Mouse (Mus musculus) left cerebral cortex, postnatal 36 days (tissue): ENCODE measurements around the gene Eda. TPM values are rescaled to one million over a fixed set of nuclear protein-coding genes. Genes with fewer than 3 reads are reported as not detected.
A peak's percentile ranks its signal among the peaks of the same experiment; 100 is the strongest.

ENCODE experiments used
- DNase-seq, 2 experiments: peaks; one replicate each; pipeline ENCODE4 v3.0.0; 2021 to 2022; ENCODE audit warnings: low spot score in 2 of 2, mixed read lengths in 1 of 2
- intact Hi-C: fragments of 180-260 bp; cut with DNase I; formaldehyde crosslinking; loops from one replicate; pipeline ENCODE4 v1.15.1; 2025
- total RNA-seq, 2 experiments: library from RNA; stranded (reverse); gene quantifications; 2 replicates each; pipeline ENCODE4 v1.2.3; 2021

The Eda gene
- total RNA-seq = 1 to 10 TPM; 4.3 to 6.2 TPM

GRCm38 (mm10) chrX:99975250-99975984 lies at the start of gene Eda:
Gene Eda, plus strand, starts transcription at chrX:99975606.
- intact Hi-C loops = loop anchor here (5.0 to 10.0 kb wide), 3 partner anchors 128 to 509 kb away; partner anchors contain the start of gene Tmem28
- peak; percentile 65 for DNase-seq

- intact Hi-C loops = no loop called here
- no peak for DNase-seq
Observed at GRCm38 (mm10) chrX:99961002-99961401, 14.4 kb upstream of the Eda start.

- no peak for DNase-seq
- intact Hi-C loops = loop anchor here (10.0 kb wide), 1 partner anchor 515 kb away; no protein-coding TSS in a partner anchor
Observed at GRCm38 (mm10) chrX:99970111-99970510, 5.3 kb upstream of the Eda start.

GRCm38 (mm10) chrX:99974381-99974780 lies 1.0 kb upstream of the Eda start:
- intact Hi-C loops = loop anchor here (10.0 kb wide), 1 partner anchor 510 kb away; no protein-coding TSS in a partner anchor

GRCm38 (mm10) chrX:99974803-99975202 lies 603 bp upstream of the Eda start:
- intact Hi-C loops = loop anchor here (5.0 to 10.0 kb wide), 3 partner anchors 128 to 510 kb away; partner anchors contain the start of gene Tmem28

More at GRCm38 (mm10) chrX:99974381-99974780, 1.0 kb upstream of the Eda start:
- DNase-seq = no peak

GRCm38 (mm10) chrX:99975985-99976924 lies 849 bp downstream of the Eda start:
- intact Hi-C loops = loop anchor here (5.0 to 10.0 kb wide), 3 partner anchors 129 to 509 kb away; partner anchors contain the start of gene Tmem28
- DNase-seq = peak; percentile 4 to 7

More at GRCm38 (mm10) chrX:99974803-99975202, 603 bp upstream of the Eda start:
- no peak for DNase-seq

GRCm38 (mm10) chrX:99978354-99978753 lies 2.9 kb downstream of the Eda start:
- intact Hi-C loops = loop anchor here (5.0 to 10.0 kb wide), 3 partner anchors 131 to 506 kb away; partner anchors contain the start of gene Tmem28
- no peak for DNase-seq

- intact Hi-C loops = no loop called here
Observed at GRCm38 (mm10) chrX:99993434-99993833, 18.0 kb downstream of the Eda start.

GRCm38 (mm10) chrX:99999342-99999741 lies 23.9 kb downstream of the Eda start:
- no peak for DNase-seq
- intact Hi-C loops = no loop called here

More at GRCm38 (mm10) chrX:99993434-99993833, 18.0 kb downstream of the Eda start:
- no peak for DNase-seq

GRCm38 (mm10) chrX:100118362-100118761 lies 143.0 kb downstream of the Eda start:
- intact Hi-C loops = no loop called here
- DNase-seq = no peak

- intact Hi-C loops = no loop called here
- no peak for DNase-seq
Observed at GRCm38 (mm10) chrX:100195286-100195685, 219.9 kb downstream of the Eda start.

- no peak for DNase-seq
- intact Hi-C loops = no loop called here
Observed at GRCm38 (mm10) chrX:100313652-100314051, 338.2 kb downstream of the Eda start.

GRCm38 (mm10) chrX:100314172-100314902 lies 338.9 kb downstream of the Eda start:
- intact Hi-C loops = no loop called here
- no peak for DNase-seq

- no peak for DNase-seq
- intact Hi-C loops = no loop called here
Observed at GRCm38 (mm10) chrX:100340687-100341086, 365.3 kb downstream of the Eda start.

- intact Hi-C loops = no loop called here
- DNase-seq = no peak
Observed at GRCm38 (mm10) chrX:100344433-100344832, 369.0 kb downstream of the Eda start.

- DNase-seq = no peak
- intact Hi-C loops = no loop called here
Observed at GRCm38 (mm10) chrX:100356974-100357373, 381.6 kb downstream of the Eda start.

- intact Hi-C loops = loop anchor here (5.0 kb wide), 1 partner anchor 573 kb away; no protein-coding TSS in a partner anchor
- DNase-seq = no peak
Observed at GRCm38 (mm10) chrX:100389887-100390286, 414.5 kb downstream of the Eda start.

- intact Hi-C loops = loop anchor here (5.0 kb wide), 1 partner anchor 575 kb away; no protein-coding TSS in a partner anchor
Observed at GRCm38 (mm10) chrX:100392304-100392703, 416.9 kb downstream of the Eda start.

More at GRCm38 (mm10) chrX:100392304-100392703, 416.9 kb downstream of the Eda start:
- no peak for DNase-seq
